Mouse (Mus musculus): Measurements from ENCODE around the gene Zfp319. TPM values are rescaled to one million over a fixed set of nuclear protein-coding genes. Genes with fewer than 3 reads are reported as not detected.
A peak's percentile ranks its signal among the peaks of the same experiment; 100 is the strongest.
"Not testable (repeated sequence)": the region's sequence is repeated elsewhere in the genome, so short reads cannot be mapped to it uniquely, and the experiment has no call there.

Zfp319 gene
- 1 to 10 TPM; 3.7 to 5.0 TPM for polyA plus RNA-seq (2017; shearing (Covaris generic))

GRCm38 (mm10) chr8:95331720-95332436, at the start of gene Zfp319, which contains the start of gene Usb1:
TSS of gene Zfp319 (minus strand) at chr8:95331950.
TSS of gene Usb1 (plus strand) at chr8:95332284.
- ATAC-seq: peak; percentile 89

GRCm38 (mm10) chr8:95380953-95381352, 49.2 kb upstream of the Zfp319 start:
- no peak for ATAC-seq

DNA sequence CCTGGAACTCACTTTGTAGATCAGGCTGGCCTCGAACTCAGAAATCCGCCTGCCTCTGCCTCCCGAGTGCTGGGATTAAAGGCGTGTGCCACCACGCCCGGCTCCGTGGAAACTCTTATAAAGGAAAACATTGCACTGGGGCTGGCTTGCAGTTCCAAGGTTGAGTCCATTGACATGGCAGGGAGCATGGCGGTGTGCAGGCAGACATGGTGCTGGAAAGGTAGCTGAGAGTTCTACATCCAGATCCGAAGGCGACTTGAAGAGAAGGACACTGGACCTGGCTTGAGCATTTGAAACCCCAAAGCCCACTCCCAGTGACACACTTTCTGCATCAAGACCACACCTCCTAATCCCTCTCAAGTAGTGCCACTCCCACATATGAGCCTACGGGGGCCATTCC, 47.2 kb upstream of the Zfp319 start:
- not testable (repeated sequence) for ATAC-seq

DNA sequence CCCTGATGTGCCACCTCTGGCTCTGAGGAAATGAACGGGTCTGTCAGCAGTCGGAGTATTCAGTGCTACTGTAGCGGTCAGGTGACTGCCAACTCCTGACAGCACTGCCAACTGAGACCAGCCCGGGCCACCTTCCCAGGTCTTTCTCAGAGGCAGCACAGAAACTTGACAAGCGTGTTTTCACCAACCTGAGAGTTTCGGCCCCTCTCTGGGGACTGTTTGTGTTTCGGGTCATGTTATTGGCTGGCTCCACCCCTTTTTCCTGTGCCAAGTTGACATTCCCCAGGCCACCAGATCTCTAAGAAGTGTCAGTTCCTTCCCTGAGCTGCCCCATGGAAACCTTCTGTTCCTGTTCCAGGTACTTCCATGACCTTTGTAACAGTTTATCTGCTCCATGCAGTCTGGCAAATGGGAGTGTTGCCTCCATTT, 46.1 kb upstream of the Zfp319 start:
- ATAC-seq: no peak

- ATAC-seq: no peak
Observed at GRCm38 (mm10) chr8:95377101-95377500, 45.4 kb upstream of the Zfp319 start.

GRCm38 (mm10) chr8:95376309-95376999, 44.7 kb upstream of the Zfp319 start:
- no peak for ATAC-seq

DNA sequence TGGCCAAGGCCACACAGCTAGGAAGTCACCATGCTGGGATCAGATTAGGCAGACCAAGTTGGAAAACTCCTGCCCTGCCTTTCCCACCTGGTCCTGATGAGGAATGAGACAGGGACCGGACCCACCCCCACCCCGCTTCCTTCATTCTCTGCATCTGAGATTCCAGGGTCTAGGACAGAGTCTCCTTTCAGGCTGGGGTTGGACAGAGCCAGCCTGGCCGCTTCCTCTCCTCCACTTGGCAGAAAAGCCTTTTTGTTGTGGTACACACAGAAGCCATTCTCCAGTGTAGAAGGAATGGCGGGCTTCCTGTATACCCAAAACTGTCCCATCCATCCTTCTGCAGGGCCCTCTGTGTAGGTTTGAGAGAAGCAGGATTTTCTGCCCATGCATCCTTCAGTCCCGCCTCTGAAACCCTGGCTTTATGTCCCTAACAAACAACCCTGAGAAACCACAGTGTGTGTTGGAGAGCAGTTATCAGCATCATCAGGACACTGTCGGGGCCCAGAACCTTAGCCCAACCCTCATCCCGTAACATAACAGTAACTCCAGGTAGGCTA, 43.7 kb upstream of the Zfp319 start:
- ATAC-seq: no peak

DNA sequence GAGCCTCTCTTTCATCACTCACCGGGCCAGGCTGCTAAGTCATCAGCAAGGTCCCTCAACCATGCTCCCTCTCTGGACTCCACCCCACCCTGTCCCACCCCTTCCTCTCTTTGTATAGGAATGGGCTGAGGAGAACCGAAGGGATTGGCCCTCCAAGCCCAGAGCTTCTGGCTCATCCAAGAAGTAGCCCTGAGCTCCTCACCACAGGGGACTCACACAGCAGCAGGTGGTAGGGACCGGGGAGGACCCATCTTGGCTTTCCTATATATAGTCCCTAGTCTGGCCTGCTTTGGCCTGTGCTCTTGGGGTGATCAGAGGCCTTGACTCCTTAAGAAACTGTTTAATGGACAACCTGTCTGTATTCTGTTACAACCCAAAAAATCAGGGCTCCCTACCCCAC, 42.7 kb upstream of the Zfp319 start:
- ATAC-seq: no peak

DNA sequence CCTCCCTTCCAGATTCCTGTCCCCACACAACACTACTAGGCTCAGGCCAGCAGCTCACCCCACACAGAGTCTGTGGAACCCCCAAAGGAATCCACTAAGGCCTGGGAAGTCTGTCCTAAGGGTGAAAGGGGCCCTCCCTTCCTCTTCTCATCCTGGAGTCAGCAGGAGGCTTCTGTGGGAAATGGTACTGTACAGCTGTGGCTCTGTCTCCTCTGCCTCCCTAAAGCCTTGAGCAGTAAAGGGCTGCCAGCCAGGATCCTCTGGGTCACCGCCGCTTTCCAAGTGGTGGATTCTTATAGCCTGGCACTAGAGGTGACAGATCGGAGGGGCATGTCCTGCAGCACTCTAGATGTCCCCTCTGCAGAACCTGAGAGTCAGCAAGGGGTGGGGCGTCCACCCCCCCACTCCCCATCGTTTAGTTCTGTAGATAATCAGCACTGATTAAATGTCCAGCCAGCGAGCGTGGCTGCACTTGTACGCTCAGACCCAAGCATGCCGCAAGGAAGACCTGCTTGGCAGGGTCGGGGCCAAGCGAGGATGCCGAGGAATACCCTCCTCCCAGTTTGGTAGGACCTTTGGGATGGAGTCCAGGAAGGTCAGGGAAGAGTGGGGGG, 41.7 kb upstream of the Zfp319 start:
- ATAC-seq: no peak

- peak; percentile 96 for ATAC-seq
Observed at GRCm38 (mm10) chr8:95369581-95370326, 38.0 kb upstream of the Zfp319 start.

- ATAC-seq: no peak
Observed at GRCm38 (mm10) chr8:95363849-95364248, 32.1 kb upstream of the Zfp319 start.

DNA sequence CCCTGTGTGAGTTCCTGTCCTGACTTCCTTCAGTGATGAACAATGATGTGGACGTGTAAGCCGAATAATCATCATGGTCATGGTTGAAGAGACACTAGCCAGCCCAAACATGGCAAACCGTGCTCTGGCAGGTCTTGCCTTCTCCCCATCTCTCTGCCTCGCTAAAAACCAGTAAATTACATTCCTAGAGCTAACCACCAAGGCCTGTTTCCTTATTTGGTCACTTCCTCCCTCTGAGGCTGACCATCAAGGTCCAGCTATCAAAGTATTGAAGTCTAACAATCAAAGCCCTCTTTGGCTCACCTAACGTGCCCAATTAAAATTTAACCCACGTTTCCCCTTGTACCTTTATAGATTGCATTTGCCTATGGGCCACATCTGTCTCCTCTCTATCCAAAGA, 30.5 kb upstream of the Zfp319 start:
- no peak for ATAC-seq

- ATAC-seq: no peak
Observed at GRCm38 (mm10) chr8:95361016-95361341, 29.2 kb upstream of the Zfp319 start.

DNA sequence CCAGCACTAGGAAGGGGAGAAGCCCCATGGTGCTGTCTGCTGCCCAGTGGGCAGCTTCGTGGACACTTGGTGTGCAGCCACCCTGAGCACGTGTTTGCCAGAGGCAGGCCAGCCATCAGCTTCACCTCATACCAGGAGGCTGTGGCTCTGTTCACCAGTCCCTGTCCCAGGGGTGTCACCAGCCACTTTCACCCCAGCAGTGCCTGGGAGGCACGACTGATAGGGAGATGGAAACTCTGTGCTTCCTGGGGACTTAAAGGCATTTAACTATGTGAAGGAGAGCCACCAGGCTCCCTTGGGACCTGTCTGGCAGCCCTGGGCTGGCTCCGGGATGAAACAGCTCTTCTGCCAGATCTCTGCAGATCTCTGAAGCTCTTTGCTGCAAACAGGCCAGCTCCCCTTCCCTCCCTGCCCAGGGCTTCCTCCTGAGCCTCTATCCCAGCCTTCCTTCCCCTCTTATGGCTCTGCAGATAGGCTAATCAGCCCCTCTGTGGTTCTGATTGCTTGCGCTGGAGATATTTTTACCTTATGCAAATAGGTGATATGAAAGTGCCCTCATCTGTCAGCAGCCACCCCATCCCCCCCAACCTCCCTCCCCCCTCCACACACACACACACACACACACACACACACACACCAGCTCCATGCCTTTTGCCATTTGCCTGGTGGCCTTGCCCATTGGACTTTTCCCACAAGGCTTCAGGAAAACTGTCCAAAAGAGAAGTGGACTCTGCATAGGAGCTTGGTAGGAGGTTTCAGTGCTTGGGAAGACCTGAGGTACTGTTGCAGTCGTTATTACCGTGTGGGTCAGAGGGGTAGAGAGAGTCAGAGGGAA, 28.6 kb upstream of the Zfp319 start:
- no peak for ATAC-seq

DNA sequence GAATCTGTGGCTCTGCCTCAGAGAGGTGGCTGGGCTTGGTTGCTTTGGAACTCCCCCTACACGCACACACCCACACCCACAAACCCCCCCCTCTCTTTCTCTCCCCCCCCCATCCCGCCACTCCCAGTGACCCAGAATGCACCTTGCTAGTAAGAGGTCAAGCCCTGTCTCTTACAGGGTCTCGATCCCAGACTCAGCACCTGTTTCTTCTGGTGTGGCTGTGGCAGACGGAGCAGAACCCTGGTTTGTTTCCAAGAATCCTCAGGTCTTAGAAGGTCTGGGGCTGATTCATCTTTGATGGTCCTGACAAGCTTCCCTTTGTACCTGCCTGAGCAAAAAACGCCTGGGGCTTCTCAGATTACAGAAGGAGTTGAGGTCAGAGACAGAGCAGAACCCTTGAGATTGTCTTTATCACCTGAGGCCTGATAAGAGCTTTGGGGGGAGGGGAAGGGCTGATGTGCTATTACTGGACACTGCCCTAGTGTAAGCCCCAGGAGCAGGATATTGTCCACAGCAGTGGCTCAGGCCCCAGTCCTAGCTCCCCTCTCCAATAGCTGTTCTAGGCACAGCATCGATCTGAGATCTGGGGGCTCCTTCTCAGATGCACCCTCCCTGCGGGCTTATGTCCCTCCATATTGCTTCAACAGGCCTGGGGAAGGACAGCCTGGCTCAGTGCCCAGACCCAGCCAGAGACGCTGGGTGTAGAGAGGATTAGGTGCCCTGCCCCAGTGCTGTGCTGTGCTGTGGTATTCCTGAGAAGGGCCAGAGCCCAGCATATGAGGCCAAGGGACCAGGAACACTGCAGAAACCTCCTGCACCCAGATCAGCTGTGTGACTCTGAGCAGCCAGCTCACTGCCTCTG, 27.0 kb upstream of the Zfp319 start:
- ATAC-seq: no peak

DNA sequence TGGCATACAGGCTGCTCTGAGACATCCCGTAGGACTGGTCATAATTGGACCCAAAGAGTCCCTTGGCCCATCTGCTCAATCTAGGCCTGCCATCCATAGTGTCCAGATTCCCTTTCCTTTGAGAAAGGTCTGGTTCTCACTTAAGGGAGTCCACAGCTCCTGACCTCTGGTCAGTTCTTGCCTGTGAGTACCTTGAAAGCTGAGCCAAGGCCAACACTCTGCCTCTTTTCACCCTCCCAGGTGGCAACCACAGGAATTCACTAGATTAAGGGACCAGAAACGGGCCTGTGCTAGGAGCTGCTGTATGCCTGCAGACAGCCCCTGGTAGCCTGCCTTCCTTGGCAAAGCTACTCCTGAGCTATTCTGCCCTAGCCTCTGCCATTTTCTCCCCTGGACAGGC, 22.9 kb upstream of the Zfp319 start:
- ATAC-seq: no peak

GRCm38 (mm10) chr8:95352871-95353866, 21.4 kb upstream of the Zfp319 start:
- ATAC-seq: no peak

DNA sequence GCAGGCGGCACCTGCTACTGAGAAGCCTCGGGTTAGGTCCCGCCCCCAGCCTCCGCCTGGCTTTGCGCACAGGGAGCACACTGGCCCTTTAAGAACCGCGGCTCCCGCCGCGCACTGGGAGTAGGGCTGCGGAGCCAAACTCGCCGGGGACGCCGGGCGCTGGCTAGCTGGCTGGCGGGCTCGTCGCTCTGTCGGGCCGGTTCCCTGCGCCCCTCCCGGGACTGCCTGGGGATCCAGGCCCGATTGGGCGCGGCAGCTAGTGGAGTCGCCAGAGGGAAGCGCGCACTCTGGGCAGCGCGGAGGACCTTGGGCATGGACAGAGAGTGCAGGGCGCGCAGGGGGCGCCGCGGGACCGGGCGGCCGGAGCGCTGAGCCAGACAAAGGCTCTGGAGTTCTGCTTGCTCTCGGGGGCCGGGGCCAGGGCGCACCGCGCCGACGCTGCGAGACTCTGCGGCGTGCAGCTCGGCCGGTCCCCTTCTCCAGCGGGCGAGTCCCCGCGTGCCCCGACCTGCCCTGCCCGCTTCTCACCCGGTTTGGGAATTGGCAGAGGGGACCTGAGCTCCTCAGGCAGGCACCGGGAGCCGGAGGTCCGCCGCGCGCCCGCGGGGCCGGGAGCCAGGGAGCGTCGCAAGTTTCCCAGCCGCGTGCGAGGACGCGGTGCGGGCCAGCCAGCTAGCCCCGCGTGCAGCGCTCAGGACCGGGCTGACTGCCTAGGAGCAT, 20.6 kb upstream of the Zfp319 start, which contains the start of gene Mmp15:
TSS of gene Mmp15 (plus strand) at position 118 of the 720 bp plus-strand sequence.
- no peak for ATAC-seq

DNA sequence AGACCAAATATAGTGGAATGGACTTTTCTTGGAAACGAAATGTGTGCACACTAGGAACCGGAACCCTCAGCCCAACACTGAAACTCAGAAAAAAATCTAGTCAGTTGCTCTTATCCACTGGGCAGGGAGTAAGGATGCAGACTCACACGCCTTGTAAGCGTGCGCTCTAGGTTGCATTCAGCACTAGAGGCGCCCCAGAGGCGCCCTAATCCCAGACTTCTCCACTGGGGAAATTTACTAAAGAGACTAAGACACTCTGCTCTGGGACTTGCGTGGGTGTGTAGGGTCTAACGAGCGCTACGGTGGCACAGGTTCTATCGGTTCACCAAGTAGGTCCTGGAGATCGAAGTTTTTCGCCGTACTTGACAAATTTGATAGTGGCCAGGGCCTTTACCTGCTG, 19.7 kb upstream of the Zfp319 start:
- ATAC-seq: no peak
